ENCODE assay signal across 1 mouse cellular context in genomic region chr5:142440451-142441147, GRCm38 (mm10).
TF ChIP-seq lines count a peak whose summit lies in the region.

No protein-coding gene starts in this region.

TF ChIP-seq in CH12.LX, 34 proteins besides CTCF, POLR2A, EP300 and RAD21 (continued from another document):
- TF ChIP-seq USF2 (conservative IDR thresholded peaks at IDR 0.05; ENCODE audit: low read depth, low read length): no peak
- TF ChIP-seq MYC (IDR thresholded peaks at IDR 0.05; ENCODE audit: low read depth, low read length): 0 out of 2 replicates have a peak, but pooled peaks have one; percentile 45
- TF ChIP-seq MAX (IDR thresholded peaks at IDR 0.05; ENCODE audit: low read length): peak; percentile 87
- TF ChIP-seq NRF1 (IDR thresholded peaks at IDR 0.05; ENCODE audit: low read depth, low read length): 0 out of 2 replicates have a peak, but pooled peaks have one; percentile 13
- TF ChIP-seq USF1 (IDR thresholded peaks at IDR 0.05; ENCODE audit: low read depth, low read length): no peak; the same call in 1 of the 2 replicates
- no peak for TF ChIP-seq ZMIZ1 (IDR thresholded peaks at IDR 0.05; ENCODE audit: low read depth, low read length)
- TF ChIP-seq UBTF (IDR thresholded peaks at IDR 0.05; ENCODE audit: low read depth, low read length): no peak
- no peak for TF ChIP-seq PAX5 (IDR thresholded peaks at IDR 0.05; ENCODE audit: low read length)
- no peak for TF ChIP-seq ZC3H11A (IDR thresholded peaks at IDR 0.05; ENCODE audit: low read depth, low read length)
- TF ChIP-seq RCOR1 (conservative IDR thresholded peaks at IDR 0.05; ENCODE audit: low read depth, low read length): no peak
- TF ChIP-seq SIN3A (IDR thresholded peaks at IDR 0.05; ENCODE audit: low read length): peak; percentile 94
- peak; percentile 55; the same call in 1 of the 2 replicates for TF ChIP-seq MAZ (IDR thresholded peaks at IDR 0.05; ENCODE audit: low read depth, low read length)
- peak; percentile 92 for TF ChIP-seq MXI1 (IDR thresholded peaks at IDR 0.05; ENCODE audit: low read depth, low read length)
- no peak for TF ChIP-seq JUND (conservative IDR thresholded peaks at IDR 0.05; ENCODE audit: low read depth, low read length)
- TF ChIP-seq BHLHE40 (IDR thresholded peaks at IDR 0.05; ENCODE audit: low read depth, low read length): peak; percentile 45
- TF ChIP-seq CHD2 (IDR thresholded peaks at IDR 0.05; ENCODE audit: low read length): no peak
- TF ChIP-seq ZNF384 (IDR thresholded peaks at IDR 0.05; ENCODE audit: low read depth, low read length): peak; percentile 73
- TF ChIP-seq MAFK (IDR thresholded peaks at IDR 0.05; ENCODE audit: insufficient replicate concordance, low read length): peak; percentile 4; the same call in 1 of the 2 replicates
- TF ChIP-seq ETS1 (conservative IDR thresholded peaks at IDR 0.05; ENCODE audit: low read depth, low read length): peak; percentile 24; the same call in 1 of the 2 replicates
- no peak for TF ChIP-seq NELFE (IDR thresholded peaks at IDR 0.05; ENCODE audit: low read depth, low read length)
- TF ChIP-seq JUN (IDR thresholded peaks at IDR 0.05; ENCODE audit: insufficient read depth, low read depth, low read length): no peak
- no peak for TF ChIP-seq POLR2AphosphoS2 (IDR thresholded peaks at IDR 0.05; ENCODE audit: low read depth, low read length)
